Mouse (Mus musculus) hindbrain, embryonic 14.5 days (tissue): ENCODE measurements around the gene Piwil4. TPM values are rescaled to one million over a fixed set of nuclear protein-coding genes. Genes with fewer than 3 reads are reported as not detected.
A peak's percentile ranks its signal among the peaks of the same experiment; 100 is the strongest.

Experiments used
- ATAC-seq: fragments of 200-750 bp; cut with Nextera tagmentation; 2 replicates; pipeline ENCODE4 v1.8.0; 2017; ENCODE audit warnings: moderate number of reproducible peaks, mild to moderate bottlenecking, moderate TSS enrichment, moderate library complexity; ENCODE audit not compliant: low FRiP score
- DNase-seq: peaks from one replicate; pipeline ENCODE4 v3.0.0-alpha.2; 2015; ENCODE audit warnings: low spot score
- H3K27ac ChIP-seq: fragments of 300-500 bp; sonication (generic); 2 replicates; pipeline ENCODE4 v1.5.1; 2014; ENCODE audit warnings: mild to moderate bottlenecking, moderate library complexity
- H3K27me3 ChIP-seq: fragments of 300-500 bp; sonication (generic); 2 replicates; pipeline ENCODE4 v1.6.1; 2014; ENCODE audit warnings: mild to moderate bottlenecking, low read length, mixed read lengths; ENCODE audit not compliant: control insufficient read depth, insufficient read depth
- H3K36me3 ChIP-seq: fragments of 300-500 bp; sonication (generic); replicated peaks from 2 replicates; pipeline ENCODE4 v1.6.1; 2014; ENCODE audit not compliant: control insufficient read depth, insufficient read depth
- H3K4me1 ChIP-seq: fragments of 300-500 bp; sonication (generic); replicated peaks from 2 replicates; pipeline ENCODE4 v1.6.1; 2014; ENCODE audit warnings: antibody characterized with exemption, low read length, mixed read lengths; ENCODE audit not compliant: control insufficient read depth, insufficient read depth
- H3K4me2 ChIP-seq: fragments of 300-500 bp; sonication (generic); replicated peaks from 2 replicates; pipeline ENCODE4 v1.6.1; 2014; ENCODE audit warnings: mild to moderate bottlenecking, moderate library complexity
- H3K4me3 ChIP-seq: fragments of 300-500 bp; sonication (generic); replicated peaks from 2 replicates; pipeline ENCODE4 v1.5.1; 2014; ENCODE audit warnings: mild to moderate bottlenecking, low read length
- H3K9ac ChIP-seq: fragments of 300-500 bp; sonication (generic); 2 replicates; pipeline ENCODE4 v1.6.1; 2014
- H3K9me3 ChIP-seq: fragments of 300-500 bp; sonication (generic); 2 replicates; pipeline ENCODE4 v1.6.1; 2016; ENCODE audit warnings: low read length; ENCODE audit not compliant: control insufficient read depth
- WGBS: fragments of 180-500 bp; shearing (Covaris S2); extraction: QIAGEN DNeasy Blood & Tissue Kit; methylation state at CpG from one replicate; pipeline ENCODE4 v1.1.7; 2014; 5-methylcytosine and 5-hydroxymethylcytosine counted together
- polyA plus RNA-seq: library from polyadenylated mRNA; unstranded; fragments of >200 nt; fragmentation: Nextera tagmentation; extraction: Ambion mirVana; gene quantifications from 2 replicates; pipeline ENCODE4 v1.2.1, GENCODE M21; 2014

Gene Piwil4
- 0.27 and 0.38 TPM in 2 replicates for polyA plus RNA-seq

DNA sequence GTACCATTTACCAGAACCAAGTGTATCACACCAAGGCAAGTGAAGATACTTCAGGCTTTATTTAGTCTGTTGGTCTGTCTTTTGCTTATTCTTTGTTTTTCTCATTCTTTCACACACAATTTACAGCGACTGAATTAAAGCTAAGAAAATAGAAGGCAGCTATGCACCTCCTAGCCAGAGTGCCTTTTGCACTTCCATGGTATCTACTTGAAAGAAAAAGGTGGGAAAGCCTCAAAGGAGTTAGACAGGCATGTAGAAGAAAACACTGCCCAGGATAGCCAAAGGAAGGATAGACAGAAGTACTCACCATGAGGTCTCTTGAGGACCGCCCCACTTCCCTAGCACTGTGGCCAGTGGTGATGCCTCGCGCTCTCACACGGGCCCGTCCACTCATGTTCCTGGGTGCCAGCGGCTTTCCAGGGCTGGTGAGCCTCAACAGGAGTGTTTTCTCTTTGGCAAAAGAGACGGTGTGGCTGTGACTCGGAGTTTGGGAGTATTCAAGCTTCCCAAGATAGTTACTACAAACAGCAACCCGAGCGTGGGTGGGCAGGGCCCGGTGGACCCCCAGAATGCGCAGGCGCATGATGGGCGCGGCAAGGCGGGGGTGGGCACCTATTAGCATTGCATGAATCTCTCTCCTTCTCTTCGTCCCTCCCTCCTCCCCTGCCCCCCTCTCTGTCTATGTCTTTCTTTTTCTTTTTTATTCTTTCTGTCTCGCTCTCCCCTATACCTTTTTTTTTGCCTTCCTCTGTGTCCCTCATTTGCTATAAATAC is at the start of gene Piwil4:
Gene Piwil4, minus strand, starts transcription at position 583 of the 774 bp plus-strand sequence.
- DNase-seq = no peak
- Histone ChIP-seq H3K4me2 (no peak within 1 kb of the TSS), H3K27me3 (no peaks in the 10 kb centered on the region), H3K9me3 (no peaks in the 10 kb centered on the region), H3K4me1 (no peaks in the 10 kb centered on the region), H3K4me3 (no peak within 1 kb of the TSS), H3K9ac (no peak within 1 kb of the TSS), H3K27ac (no peak within 1 kb of the TSS), H3K36me3 (no peaks in the 10 kb centered on the region)
- WGBS = 91% methylated on average over 19 of the region's 19 CpGs
- ATAC-seq = no peak

GRCm38 (mm10) chr9:14787356-14787755 is 46.8 kb upstream of the Piwil4 start:
- ATAC-seq (no peak), DNase-seq (no peak)
- H3K36me3 ChIP-seq = peaks cover 44% of the 10 kb centered on the region
- H3K27ac ChIP-seq = no peak overlapping the region
- H3K27me3 ChIP-seq = no peaks in the 10 kb centered on the region
- WGBS = 89% methylated on average over 6 of the region's 6 CpGs
- no peak overlapping the region for H3K9ac ChIP-seq
- no peaks in the 10 kb centered on the region for H3K9me3 ChIP-seq
- no peak overlapping the region for H3K4me3 ChIP-seq
- H3K4me2 ChIP-seq = no peak overlapping the region
- peaks cover 10% of the 10 kb centered on the region; the same call in 1 of the 2 replicates for H3K4me1 ChIP-seq

DNA sequence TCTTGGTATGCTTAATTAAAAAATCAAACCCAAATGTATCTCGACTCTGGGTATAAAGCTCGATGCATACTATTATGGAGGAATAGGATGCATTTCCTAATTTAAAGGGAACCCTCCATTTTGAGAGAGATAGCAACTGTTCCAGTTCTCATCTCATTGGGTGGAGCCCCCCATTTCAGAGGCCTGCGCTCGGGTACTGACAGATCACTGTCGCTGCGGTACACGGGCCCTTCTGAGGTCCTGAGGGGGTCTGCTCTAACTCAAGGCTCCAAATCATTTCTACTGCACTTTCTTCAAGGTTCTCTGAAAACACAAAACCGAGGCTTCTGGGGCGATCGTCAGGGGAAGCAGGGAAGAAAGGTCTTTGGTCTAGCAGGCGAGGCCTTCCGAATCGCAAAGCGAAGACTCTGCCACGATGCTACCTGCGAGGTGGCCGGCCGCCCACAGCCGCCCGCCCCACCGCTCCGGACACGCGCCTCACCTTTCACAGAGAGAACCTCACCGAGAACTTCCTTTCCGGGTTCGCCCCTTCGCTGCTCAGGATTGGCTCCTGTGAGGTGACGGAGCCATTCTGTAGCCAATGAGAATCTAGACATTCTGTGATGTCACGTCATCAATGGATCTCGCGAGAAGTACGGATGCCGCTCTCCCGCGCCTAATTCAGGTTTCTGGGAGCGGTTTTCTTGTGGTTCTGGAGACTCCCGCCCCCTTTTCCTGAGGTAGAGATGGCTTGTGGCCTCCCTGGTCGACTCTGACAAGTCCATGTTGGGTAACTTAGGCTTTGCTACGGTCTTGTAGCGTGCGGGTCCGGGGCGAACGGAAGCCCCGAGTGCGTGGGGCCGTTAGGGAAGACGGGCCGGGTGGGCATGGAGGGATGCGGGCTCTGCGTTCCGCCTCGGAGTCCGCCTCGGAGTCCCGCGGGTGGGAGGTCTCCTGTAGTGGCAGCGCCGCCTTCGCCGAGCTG is 43.8 kb upstream of the Piwil4 start, which contains the start of the genes Mre11a and Ankrd49:
Gene Mre11a, plus strand, starts transcription at position 616 of the 964 bp plus-strand sequence.
Gene Ankrd49, minus strand, starts transcription at position 818 of the 964 bp plus-strand sequence.
- peak within 1 kb of the TSS; percentile 77 for H3K4me2 ChIP-seq

GRCm38 (mm10) chr9:14778341-14778740 is 37.8 kb upstream of the Piwil4 start:
- H3K4me3 ChIP-seq = no peak overlapping the region
- WGBS = 37% methylated on average over 13 of the region's 13 CpGs
- ATAC-seq (no peak), DNase-seq (no peak)
- no peak overlapping the region for H3K4me2 ChIP-seq
- no peak overlapping the region for H3K9ac ChIP-seq
- H3K4me1 ChIP-seq = no peaks in the 10 kb centered on the region
- no peaks in the 10 kb centered on the region for H3K27me3 ChIP-seq
- H3K36me3 ChIP-seq = peaks cover 31% of the 10 kb centered on the region
- H3K9me3 ChIP-seq = no peaks in the 10 kb centered on the region
- H3K27ac ChIP-seq = no peak overlapping the region

More for the DNA sequence above, 43.8 kb upstream of the Piwil4 start, which contains the start of the genes Mre11a and Ankrd49:
- peak within 1 kb of the TSS; percentile 61 for H3K4me3 ChIP-seq
- H3K36me3 ChIP-seq = peaks cover 50% of the 10 kb centered on the region
- H3K4me1 ChIP-seq = peaks cover 10% of the 10 kb centered on the region; the same call in 1 of the 2 replicates
- DNase-seq = peak; percentile 99
- peak within 1 kb of the TSS; percentile 91 for H3K27ac ChIP-seq
- peak within 1 kb of the TSS; percentile 80 for H3K9ac ChIP-seq
- peak; percentile 100 for ATAC-seq
- no peaks in the 10 kb centered on the region for H3K9me3 ChIP-seq
- no peaks in the 10 kb centered on the region for H3K27me3 ChIP-seq
- WGBS = under 1% methylated on average over 62 of the region's 62 CpGs

- Histone ChIP-seq H3K4me2 (no peak overlapping the region), H3K9me3 (no peaks in the 10 kb centered on the region), H3K4me1 (no peaks in the 10 kb centered on the region), H3K27ac (no peak overlapping the region), H3K9ac (no peak overlapping the region), H3K36me3 (no peaks in the 10 kb centered on the region), H3K4me3 (no peak overlapping the region), H3K27me3 (0 out of 2 replicates have a peak, but pooled peaks cover 2% of the 10 kb centered on the region)
- no peak for DNase-seq
- 50% methylated on average over 2 of the region's 2 CpGs for WGBS
- ATAC-seq = no peak
Observed at GRCm38 (mm10) chr9:14773813-14774212, 33.3 kb upstream of the Piwil4 start.

GRCm38 (mm10) chr9:14772074-14772473 is 31.5 kb upstream of the Piwil4 start:
- no peaks in the 10 kb centered on the region for H3K9me3 ChIP-seq
- no peak overlapping the region for H3K4me3 ChIP-seq
- H3K27ac ChIP-seq = no peak overlapping the region
- no peaks in the 10 kb centered on the region for H3K36me3 ChIP-seq
- ATAC-seq = no peak
- H3K4me1 ChIP-seq = no peaks in the 10 kb centered on the region
- no peak overlapping the region for H3K9ac ChIP-seq
- 0 out of 2 replicates have a peak, but pooled peaks cover 2% of the 10 kb centered on the region for H3K27me3 ChIP-seq
- 97% methylated on average over 2 of the region's 2 CpGs for WGBS
- no peak overlapping the region for H3K4me2 ChIP-seq
- no peak for DNase-seq

GRCm38 (mm10) chr9:14770803-14771471 is 30.4 kb upstream of the Piwil4 start, which contains the start of gene 1700012B09Rik:
TSS of gene 1700012B09Rik (minus strand) at chr9:14771030.
- DNase-seq = no peak
- Histone ChIP-seq H3K4me3 (no peak within 1 kb of the TSS), H3K9me3 (no peaks in the 10 kb centered on the region), H3K4me1 (no peaks in the 10 kb centered on the region), H3K9ac (no peak within 1 kb of the TSS; the same call in 1 of the 2 replicates), H3K4me2 (peak within 1 kb of the TSS; percentile 31), H3K27ac (no peak within 1 kb of the TSS), H3K27me3 (0 out of 2 replicates have a peak, but pooled peaks cover 2% of the 10 kb centered on the region), H3K36me3 (no peaks in the 10 kb centered on the region)
- WGBS = 17% methylated on average over 23 of the region's 23 CpGs
- peak; percentile 69; the same call in 1 of the 2 replicates for ATAC-seq

- H3K4me3 ChIP-seq = no peak overlapping the region
- H3K4me1 ChIP-seq = no peaks in the 10 kb centered on the region
- 0 out of 2 replicates have a peak, but pooled peaks cover 2% of the 10 kb centered on the region for H3K27me3 ChIP-seq
- H3K4me2 ChIP-seq = no peak overlapping the region
- 56% methylated on average over 6 of the region's 6 CpGs for WGBS
- no peak overlapping the region; the same call in 1 of the 2 replicates for H3K9ac ChIP-seq
- ATAC-seq (no peak), DNase-seq (no peak)
- H3K9me3 ChIP-seq = no peaks in the 10 kb centered on the region
- no peak overlapping the region for H3K27ac ChIP-seq
- H3K36me3 ChIP-seq = no peaks in the 10 kb centered on the region
Observed at GRCm38 (mm10) chr9:14769811-14770210, 29.3 kb upstream of the Piwil4 start.
